Mouse (Mus musculus): ENCODE results near the gene Il1r2. TPM values are rescaled to one million over a fixed set of nuclear protein-coding genes. Genes with fewer than 3 reads are reported as not detected.

The Il1r2 gene
- polyA plus RNA-seq (2015; fragmentation: Nextera tagmentation; extraction: Ambion mirVana): 2.2 and 2.9 TPM in 2 replicates

GRCm38 (mm10) chr1:40073779-40074178 lies at the start of gene Il1r2:
Il1r2 (plus strand) TSS chr1:40074079.
- ATAC-seq (ENCODE audit: insufficient number of reproducible peaks, low FRiP score, low TSS enrichment, low read depth): no peak
- Histone ChIP-seq H3K9ac (no peak within 1 kb of the TSS), H3K27me3 (no peaks in the 10 kb centered on the region), H3K4me2 (no peak within 1 kb of the TSS), H3K9me3 (no peaks in the 10 kb centered on the region), H3K4me3 (no peak within 1 kb of the TSS), H3K36me3 (no peaks in the 10 kb centered on the region), H3K27ac (no peak within 1 kb of the TSS), H3K4me1 (no peaks in the 10 kb centered on the region)
- 88% methylated on average over 5 of the region's 5 CpGs for WGBS

GRCm38 (mm10) chr1:40024554-40025320 lies 49.1 kb upstream of the Il1r2 start:
- no peaks in the 10 kb centered on the region for H3K27me3 ChIP-seq
- no peak for ATAC-seq (ENCODE audit: insufficient number of reproducible peaks, low FRiP score, low TSS enrichment, low read depth)
- H3K9me3 ChIP-seq: no peaks in the 10 kb centered on the region
- 90% methylated on average over 27 of the region's 27 CpGs for WGBS
- no peaks in the 10 kb centered on the region for H3K4me1 ChIP-seq
- H3K27ac ChIP-seq: no peak overlapping the region
- H3K9ac ChIP-seq: no peak overlapping the region
- H3K4me2 ChIP-seq: no peak overlapping the region
- peaks cover 82% of the 10 kb centered on the region for H3K36me3 ChIP-seq
- H3K4me3 ChIP-seq: no peak overlapping the region

DNA sequence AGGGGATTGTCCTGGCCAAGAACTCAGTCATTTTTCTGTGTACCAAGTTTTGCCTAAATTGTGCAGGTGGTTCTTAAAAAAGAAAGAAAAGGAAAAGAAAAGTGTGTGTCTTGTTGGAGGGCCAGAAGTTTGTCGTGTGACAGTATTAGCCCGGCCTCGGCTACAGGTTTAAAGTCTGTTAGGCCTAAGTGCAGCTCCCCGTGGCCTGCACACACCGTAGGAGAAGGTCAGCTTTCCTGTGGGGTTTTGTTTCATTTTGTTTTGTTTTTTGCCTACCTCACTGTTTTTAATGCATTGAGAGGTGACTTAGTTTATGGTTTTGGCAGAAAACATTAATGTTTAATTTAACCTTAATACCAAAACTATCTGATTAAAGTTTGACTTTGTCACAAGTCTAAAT lies 48.5 kb upstream of the Il1r2 start:
- H3K4me1 ChIP-seq: no peaks in the 10 kb centered on the region
- WGBS: 89% methylated on average over 5 of the region's 5 CpGs
- no peaks in the 10 kb centered on the region for H3K9me3 ChIP-seq
- no peak overlapping the region for H3K9ac ChIP-seq
- H3K4me3 ChIP-seq: no peak overlapping the region
- no peak for ATAC-seq (ENCODE audit: insufficient number of reproducible peaks, low FRiP score, low TSS enrichment, low read depth)
- no peaks in the 10 kb centered on the region for H3K27me3 ChIP-seq
- peaks cover 76% of the 10 kb centered on the region for H3K36me3 ChIP-seq
- H3K4me2 ChIP-seq: no peak overlapping the region
- no peak overlapping the region for H3K27ac ChIP-seq

- Histone ChIP-seq H3K4me1 (no peaks in the 10 kb centered on the region), H3K27ac (no peak overlapping the region), H3K4me3 (no peak overlapping the region), H3K36me3 (peaks cover 61% of the 10 kb centered on the region), H3K9ac (no peak overlapping the region), H3K9me3 (no peaks in the 10 kb centered on the region), H3K4me2 (no peak overlapping the region), H3K27me3 (no peaks in the 10 kb centered on the region)
- 82% methylated on average over 7 of the region's 7 CpGs for WGBS
- no peak for ATAC-seq (ENCODE audit: insufficient number of reproducible peaks, low FRiP score, low TSS enrichment, low read depth)
Measured at GRCm38 (mm10) chr1:40027116-40027620, 46.7 kb upstream of the Il1r2 start.

DNA sequence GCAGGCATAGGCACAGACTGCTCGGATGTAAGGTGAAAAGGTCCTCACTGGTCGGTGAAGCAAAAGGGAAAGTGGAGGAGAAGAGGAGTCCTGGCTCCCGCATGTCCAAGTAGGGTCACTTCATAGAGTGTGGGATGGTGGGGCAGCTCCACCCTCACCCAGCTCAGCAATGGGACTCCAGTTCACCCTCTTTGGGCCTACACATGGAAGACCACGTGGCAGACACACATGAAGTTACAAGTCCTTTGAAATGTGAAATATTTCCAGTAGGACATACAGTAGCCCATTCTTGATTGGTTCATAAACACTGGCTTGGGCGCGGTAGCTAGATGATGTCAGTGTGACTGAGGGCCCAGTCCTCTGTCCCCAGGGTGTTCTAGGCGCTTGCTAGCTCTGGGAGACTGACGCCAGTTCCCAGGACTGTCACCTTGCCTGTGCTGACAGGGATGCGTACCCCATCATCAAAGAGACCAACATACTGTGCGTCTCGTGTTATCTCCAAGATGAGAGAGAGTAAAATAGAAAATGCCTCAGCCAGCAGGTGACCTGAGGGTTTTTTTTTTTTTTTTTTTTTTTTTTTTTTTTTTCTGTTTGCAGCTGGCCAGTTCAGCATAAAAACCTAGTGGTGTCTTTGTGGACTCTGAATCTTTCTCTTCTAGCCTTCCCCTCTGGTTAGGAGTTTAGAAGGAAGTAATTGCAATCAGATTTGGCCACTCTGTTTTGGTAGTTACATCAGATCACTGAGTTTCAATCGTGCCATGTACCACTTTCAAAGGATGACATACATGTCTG lies 45.5 kb upstream of the Il1r2 start:
- no peak overlapping the region for H3K27ac ChIP-seq
- H3K4me1 ChIP-seq: peaks cover 3% of the 10 kb centered on the region; the same call in 1 of the 2 replicates
- H3K9ac ChIP-seq: no peak overlapping the region
- no peak overlapping the region for H3K4me2 ChIP-seq
- WGBS: 84% methylated on average over 12 of the region's 12 CpGs
- no peak overlapping the region for H3K4me3 ChIP-seq
- no peak for ATAC-seq (ENCODE audit: insufficient number of reproducible peaks, low FRiP score, low TSS enrichment, low read depth)
- no peaks in the 10 kb centered on the region for H3K27me3 ChIP-seq
- peaks cover 49% of the 10 kb centered on the region for H3K36me3 ChIP-seq
- no peaks in the 10 kb centered on the region for H3K9me3 ChIP-seq

- Histone ChIP-seq H3K27ac (no peak overlapping the region), H3K4me2 (no peak overlapping the region), H3K4me3 (no peak overlapping the region), H3K27me3 (no peaks in the 10 kb centered on the region), H3K4me1 (peaks cover 4% of the 10 kb centered on the region; the same call in 1 of the 2 replicates), H3K9me3 (no peaks in the 10 kb centered on the region), H3K9ac (no peak overlapping the region), H3K36me3 (peaks cover 37% of the 10 kb centered on the region)
- ATAC-seq (ENCODE audit: insufficient number of reproducible peaks, low FRiP score, low TSS enrichment, low read depth): no peak
- WGBS: 89% methylated on average over 5 of the region's 5 CpGs
Measured at GRCm38 (mm10) chr1:40029597-40029996, 44.3 kb upstream of the Il1r2 start.

DNA sequence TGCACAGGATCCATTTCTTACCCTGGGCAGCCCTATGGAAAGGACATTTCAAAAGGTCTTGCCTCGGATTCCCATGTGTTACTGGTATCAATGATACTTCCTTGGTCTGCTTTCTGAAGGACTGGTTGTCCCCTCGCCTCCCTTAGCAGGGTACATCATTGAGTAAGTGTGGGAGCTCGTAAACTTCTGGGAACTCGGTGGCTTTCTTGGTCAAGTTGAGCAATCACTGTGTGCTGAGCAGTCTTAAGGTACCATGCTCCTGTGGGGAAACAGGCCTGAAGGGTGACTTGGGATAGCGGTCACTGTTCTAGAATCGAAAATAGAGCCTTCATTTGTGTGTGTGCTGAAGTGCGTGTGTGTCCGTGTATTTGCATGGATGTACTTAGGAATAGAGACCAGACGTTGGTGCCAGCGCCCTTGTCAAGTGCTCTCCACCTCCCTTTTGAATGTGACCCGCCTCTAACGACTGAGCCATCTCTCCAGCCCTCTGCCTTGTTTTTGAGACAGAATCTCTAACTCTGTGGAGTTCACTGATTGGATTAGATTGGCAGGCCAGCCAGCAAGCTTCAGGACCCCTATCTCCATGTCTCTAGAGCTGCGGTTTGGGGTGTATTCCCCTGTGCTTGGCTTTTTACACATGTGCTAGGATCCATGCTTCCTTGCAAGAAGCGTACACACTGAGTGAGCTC lies 43.4 kb upstream of the Il1r2 start:
- Histone ChIP-seq H3K4me2 (no peak overlapping the region), H3K36me3 (peaks cover 30% of the 10 kb centered on the region), H3K4me1 (peaks cover 4% of the 10 kb centered on the region; the same call in 1 of the 2 replicates), H3K4me3 (no peak overlapping the region), H3K27ac (no peak overlapping the region), H3K27me3 (no peaks in the 10 kb centered on the region), H3K9me3 (no peaks in the 10 kb centered on the region), H3K9ac (no peak overlapping the region)
- no peak for ATAC-seq (ENCODE audit: insufficient number of reproducible peaks, low FRiP score, low TSS enrichment, low read depth)
- WGBS: 84% methylated on average over 14 of the region's 14 CpGs

GRCm38 (mm10) chr1:40030976-40031356 lies 42.9 kb upstream of the Il1r2 start:
- no peak for ATAC-seq (ENCODE audit: insufficient number of reproducible peaks, low FRiP score, low TSS enrichment, low read depth)
- Histone ChIP-seq H3K4me2 (no peak overlapping the region), H3K4me3 (no peak overlapping the region), H3K9ac (no peak overlapping the region), H3K4me1 (peaks cover 4% of the 10 kb centered on the region; the same call in 1 of the 2 replicates), H3K27me3 (no peaks in the 10 kb centered on the region), H3K27ac (no peak overlapping the region), H3K36me3 (peaks cover 26% of the 10 kb centered on the region), H3K9me3 (no peaks in the 10 kb centered on the region)
- 91% methylated on average over 8 of the region's 8 CpGs for whole genome bisulfite sequencing

DNA sequence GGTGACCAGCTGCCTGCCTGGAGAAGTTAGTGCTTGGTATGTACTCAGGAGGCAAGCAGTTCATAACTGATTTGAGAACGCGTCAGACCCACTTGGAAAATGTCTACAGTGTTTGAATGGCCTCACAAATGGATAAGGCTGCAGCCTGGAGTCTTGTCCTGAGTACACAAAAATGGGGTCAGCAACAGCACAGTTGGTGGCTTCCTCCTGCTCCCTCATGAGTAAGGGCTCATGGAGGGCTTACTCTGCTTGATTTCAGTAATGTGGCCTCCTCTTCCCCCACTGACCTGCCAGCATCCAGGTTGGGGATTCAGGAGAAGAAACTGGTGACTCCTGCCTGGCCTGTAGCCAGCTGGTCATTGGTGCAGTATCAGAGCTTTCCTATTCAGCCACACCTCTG lies 42.3 kb upstream of the Il1r2 start:
- Histone ChIP-seq H3K4me2 (no peak overlapping the region), H3K27ac (no peak overlapping the region), H3K36me3 (peaks cover 20% of the 10 kb centered on the region), H3K4me1 (peaks cover 4% of the 10 kb centered on the region; the same call in 1 of the 2 replicates), H3K9me3 (no peaks in the 10 kb centered on the region), H3K9ac (no peak overlapping the region), H3K4me3 (no peak overlapping the region), H3K27me3 (no peaks in the 10 kb centered on the region)
- 91% methylated on average over 2 of the region's 2 CpGs for WGBS
- ATAC-seq (ENCODE audit: insufficient number of reproducible peaks, low FRiP score, low TSS enrichment, low read depth): no peak

- Histone ChIP-seq H3K4me2 (no peak overlapping the region), H3K27me3 (no peaks in the 10 kb centered on the region), H3K9ac (no peak overlapping the region), H3K9me3 (no peaks in the 10 kb centered on the region), H3K27ac (no peak overlapping the region), H3K36me3 (peaks cover 5% of the 10 kb centered on the region; the same call in 1 of the 2 replicates), H3K4me1 (peaks cover 4% of the 10 kb centered on the region; the same call in 1 of the 2 replicates), H3K4me3 (no peak overlapping the region)
- WGBS: 59% methylated on average over 4 of the region's 4 CpGs
- no peak for ATAC-seq (ENCODE audit: insufficient number of reproducible peaks, low FRiP score, low TSS enrichment, low read depth)
Measured at GRCm38 (mm10) chr1:40033315-40033714, 40.6 kb upstream of the Il1r2 start.

DNA sequence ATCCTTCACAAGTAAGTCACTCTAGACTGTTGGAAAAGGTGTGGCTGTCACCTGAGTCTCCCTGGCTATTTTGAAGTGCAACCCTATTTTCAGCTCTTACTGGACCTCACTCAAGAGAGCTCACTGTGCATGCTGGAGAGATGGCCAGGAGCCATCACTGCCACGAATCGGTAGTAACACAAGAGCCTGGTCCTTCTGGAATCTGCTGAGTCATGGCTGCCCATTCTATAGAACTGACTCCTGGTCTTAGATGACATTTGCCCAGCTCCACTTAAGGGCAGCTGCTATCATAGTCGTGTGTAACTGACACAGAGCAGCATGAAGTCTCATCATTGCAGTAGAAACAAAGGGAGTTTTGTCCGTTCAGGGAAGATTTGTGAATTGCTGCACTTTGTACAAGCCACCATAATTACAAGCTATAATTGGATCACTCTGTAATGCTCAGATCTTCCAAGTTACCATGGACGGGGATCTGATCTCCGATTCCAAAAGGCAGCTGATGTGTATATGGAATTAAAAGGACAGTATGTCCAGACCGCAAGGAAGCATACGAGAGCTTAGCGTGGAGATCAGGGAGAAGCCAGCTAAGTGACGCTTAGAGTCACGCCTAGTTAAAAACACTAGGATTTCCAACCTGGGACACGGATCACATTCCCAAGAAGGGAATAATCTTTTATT lies 40.0 kb upstream of the Il1r2 start:
- Histone ChIP-seq H3K4me3 (no peak overlapping the region), H3K36me3 (peaks cover 3% of the 10 kb centered on the region; the same call in 1 of the 2 replicates), H3K9ac (no peak overlapping the region), H3K4me1 (peaks cover 4% of the 10 kb centered on the region; the same call in 1 of the 2 replicates), H3K9me3 (no peaks in the 10 kb centered on the region), H3K27me3 (no peaks in the 10 kb centered on the region), H3K4me2 (no peak overlapping the region), H3K27ac (no peak overlapping the region)
- 72% methylated on average over 12 of the region's 12 CpGs for WGBS
- no peak for ATAC-seq (ENCODE audit: insufficient number of reproducible peaks, low FRiP score, low TSS enrichment, low read depth)

Data from limb, embryonic 15.5 days (tissue).